22 mouse cellular contexts compared by ENCODE assay signal in genomic region chr10:117823321-117823720, GRCm38 (mm10). TPM values are rescaled to one million over a fixed set of nuclear protein-coding genes. Genes with fewer than 3 reads are reported as not detected.
A peak's percentile ranks its signal among the peaks of the same experiment; 100 is the strongest.
DNase-seq lines count a peak whose midpoint lies in the region; ATAC-seq lines count a peak whose summit lies in the region.
"Had no signal": no experiment of that assay in that cellular context is flagged by ENCODE, and none has a peak within 500 bp of the region (broad histone marks: within the 10 kb centered on the region; RNA-seq: fewer than 3 reads in every experiment).

No protein-coding gene starts in this region.

- DNase-seq in adrenal gland, adult 2 months, result peak; percentile 33
- DNase-seq in adrenal gland, adult 18-20 months (ENCODE audit: low spot score in 2 of 2), result no peak
- DNase-seq in heart, adult 11 months, result peak; percentile 71
- DNase-seq in heart, adult 8-10 months (ENCODE audit: low spot score), result no peak
- DNase-seq: adrenal gland, adult 8-10 months; adrenal gland, postnatal 10 days; adrenal gland, postnatal 14 days; adrenal gland, postnatal 25 days; adrenal gland, postnatal 36 days; B cell, adult 2 months; cerebellum, adult 11 months; cerebellum, adult 11-12 months; cerebellum, adult 18-20 months; cerebellum, adult 2 months; cerebellum, adult 8-10 months had no signal

- no peaks in the 10 kb centered on the region for H3K27me3 ChIP-seq in megakaryocyte, embryonic 14.5 days (replicated peaks)
- H3K27me3 ChIP-seq: CH12.LX, Patski had no signal

- H3K36me3 ChIP-seq in megakaryocyte, embryonic 14.5 days (replicated peaks; ENCODE audit: low read length), result peaks cover 100% of the 10 kb centered on the region

- ATAC-seq in megakaryocyte, adult 5-6 weeks (ENCODE audit: poor library complexity, severe bottlenecking), result no peak
- ATAC-seq: activated CD4-positive, CD25-positive, alpha-beta regulatory T cell, adult 4 months; CD4-positive, CD25-positive, alpha-beta regulatory T cell, adult 4 months; Patski had no signal

- peak overlapping the region; percentile 68 for H3K4me3 ChIP-seq in megakaryocyte, embryonic 14.5 days (replicated peaks)

- peaks cover 85% of the 10 kb centered on the region for H3K4me1 ChIP-seq in megakaryocyte, embryonic 14.5 days

- no peaks in the 10 kb centered on the region for H3K9me3 ChIP-seq in megakaryocyte, embryonic 14.5 days
- H3K9me3 ChIP-seq: G1E had no signal

RNA-seq across cellular contexts. Expression of gene Rap1b, which starts 22.5 kb away (rescaled TPM):
- total RNA-seq in adrenal gland, adult 2 months (2021), result 100 to 1,000 TPM; 115 to 119 TPM
- 7.2 and 9.6 TPM in 2 replicates for polyA plus RNA-seq in adrenal gland, adult 2 months (2012; rRNA removed)
- 100 to 1,000 TPM; 116 to 128 TPM for total RNA-seq in adrenal gland, adult 18-20 months (2021)
- 10 to 100 TPM; 38.8 to 47.5 (median 44.8) TPM for total RNA-seq in heart, adult 8-10 months (2022)
- 87.7 and 210 TPM in 2 replicates for polyA plus RNA-seq in megakaryocyte, embryonic 14.5 days (2012; ENCODE audit: insufficient read depth, low replicate concordance)
- total RNA-seq in megakaryocyte, adult 5-6 weeks (2015), result 448 and 514 TPM in 2 replicates
- total RNA-seq in megakaryocyte, adult 5-6 weeks (2017), result 174 and 218 TPM in 2 replicates

RNA-seq across cellular contexts. Expression of gene Nup107, which starts 30.8 kb away (rescaled TPM):
- total RNA-seq in adrenal gland, adult 2 months (2021), result 10 to 100 TPM; 14.0 to 14.7 TPM
- 1.8 and 1.9 TPM in 2 replicates for polyA plus RNA-seq in adrenal gland, adult 2 months (2012; rRNA removed)
- total RNA-seq in adrenal gland, adult 18-20 months (2021), result 10 to 100 TPM in 1 of 2 experiments, 1 to 10 TPM in 1; 9.1 to 11.0 TPM
- 1 to 10 TPM; 7.0 to 8.4 (median 7.8) TPM for total RNA-seq in heart, adult 8-10 months (2022)
- 10.8 TPM in 1 of 2 replicates, not detected in the other for polyA plus RNA-seq in megakaryocyte, embryonic 14.5 days (2012; ENCODE audit: insufficient read depth, low replicate concordance)
- 50.3 and 50.9 TPM in 2 replicates for total RNA-seq in megakaryocyte, adult 5-6 weeks (2015)
- total RNA-seq in megakaryocyte, adult 5-6 weeks (2017), result 57.7 and 68.7 TPM in 2 replicates

Comparison
In these comparisons a context has a peak if more than half of its experiments do, and no peak if none do; other contexts are left out.
1. DNase-seq: peak in adrenal gland, adult 2 months (single experiment) and heart, adult 11 months (single experiment); none in adrenal gland, adult 18-20 months (0 of 2) and heart, adult 8-10 months (single experiment).